Mouse (Mus musculus): ENCODE measurements at regions not wholly inside any gene's neighbourhood (a gene's known extent, or its start where the extent isn't known, plus 50 kb on each side); places are given as distances from the start of the nearest gene placed in this dataset.

- TF ChIP-seq CTCF (IDR thresholded peaks at IDR 0.05; ENCODE audit: low read depth), result no peak
- no peak for TF ChIP-seq EP300 (IDR thresholded peaks at IDR 0.05; ENCODE audit: low read depth)
Measured at GRCm38 (mm10) chr6:143561316-143562088, 394.5 kb downstream of the Etnk1 start.
